Mouse (Mus musculus) central nervous system, embryonic 18 days (tissue): ENCODE measurements around the gene Gm3642. TPM values are rescaled to one million over a fixed set of nuclear protein-coding genes. Genes with fewer than 3 reads are reported as not detected.

Source experiments
- polyA plus RNA-seq: library from polyadenylated mRNA; depleted of rRNA; stranded (reverse); fragments of >200 nt; gene quantifications from 2 replicates; pipeline ENCODE4 v1.2.3, GENCODE M21; 2012; rRNA removed

Gm3642 gene
- polyA plus RNA-seq = not detected in 2 replicates

DNA sequence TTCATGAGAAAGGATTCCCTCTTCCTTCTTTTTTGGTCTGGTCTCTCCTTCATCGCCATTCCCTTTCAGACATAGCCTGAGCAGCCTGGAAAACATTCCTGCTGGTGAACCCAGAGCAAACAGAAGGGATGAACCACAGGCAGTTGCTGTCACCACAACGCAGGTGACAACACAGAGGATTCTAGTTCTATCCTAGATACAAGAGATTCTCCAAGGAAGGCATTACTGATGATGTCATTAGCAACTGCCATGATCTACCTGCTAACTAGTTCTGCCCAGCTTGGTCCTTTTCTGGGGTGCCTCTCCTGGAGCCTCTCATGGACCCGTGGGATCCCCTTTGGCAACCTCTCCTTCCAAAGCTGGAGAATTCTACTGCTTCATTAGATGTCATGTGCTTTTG lies at the start of gene Gm3642:
Gm3642 (minus strand) TSS at position 101 of the 400 bp plus-strand sequence.

DNA sequence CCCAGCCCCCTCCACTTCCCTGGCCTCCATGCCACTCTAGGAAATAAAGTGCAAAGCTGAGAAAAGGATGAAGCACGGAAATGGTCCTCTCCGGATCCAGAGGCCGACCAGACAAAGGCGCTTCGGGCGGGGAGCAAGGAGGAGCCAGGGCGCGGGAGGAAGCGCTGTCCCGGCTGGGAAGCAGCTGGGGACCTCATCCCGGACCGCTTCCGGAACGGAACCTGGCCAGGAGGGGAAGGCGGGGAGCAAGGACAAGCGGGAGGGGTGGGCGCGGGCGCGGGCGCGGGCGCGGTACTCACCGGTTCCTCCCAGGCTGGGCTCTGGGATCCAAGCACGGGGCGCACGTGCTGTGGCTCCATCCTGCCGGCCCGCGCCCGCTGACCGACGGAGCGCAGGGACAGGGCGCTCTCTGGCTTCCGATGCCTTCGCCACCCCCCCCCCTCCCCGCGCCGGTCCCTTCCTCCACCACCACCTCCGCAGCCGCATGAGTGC lies 49.5 kb upstream of the Gm3642 start, which contains the start of gene Gm3667:
Gm3667 (minus strand) TSS at position 442 of the 492 bp plus-strand sequence.

Other genes with a start within 250 kb of the Gm3642 start
- 1.4 and 1.6 TPM in 2 replicates for gene Gm3629, start 249.7 kb downstream of the Gm3642 start, polyA plus RNA-seq
- gene Gm3460, start 217.9 kb downstream of the Gm3642 start, polyA plus RNA-seq = 1.3 and 1.4 TPM in 2 replicates
- 0.03 TPM in 1 of 2 replicates, not detected in the other for gene Gm10251, start 156.1 kb downstream of the Gm3642 start, polyA plus RNA-seq
- gene Gm8050, start 120.1 kb downstream of the Gm3642 start, polyA plus RNA-seq = 0.08 and 0.16 TPM in 2 replicates
- 36.7 and 37.0 TPM in 2 replicates for gene Gm3636, start 98.0 kb downstream of the Gm3642 start, polyA plus RNA-seq
- gene Gm8362, start 65.9 kb downstream of the Gm3642 start, polyA plus RNA-seq = 0.05 TPM in 1 of 2 replicates, not detected in the other
- 15.5 and 16.8 TPM in 2 replicates for gene Gm3667, start 49.7 kb upstream of the Gm3642 start, polyA plus RNA-seq
- not detected in 2 replicates for gene Gm6356, start 133.5 kb upstream of the Gm3642 start, polyA plus RNA-seq
- gene Gm10406, start 187.1 kb upstream of the Gm3642 start, polyA plus RNA-seq = 10.9 and 11.4 TPM in 2 replicates
- 0.09 and 0.13 TPM in 2 replicates for gene Gm3685, start 204.7 kb upstream of the Gm3642 start, polyA plus RNA-seq